Mouse (Mus musculus) erythroblast, embryonic 14.5 days (primary cell): ENCODE data around the gene Bcat1. TPM values are rescaled to one million over a fixed set of nuclear protein-coding genes. Genes with fewer than 3 reads are reported as not detected.
"Not testable (repeated sequence)": the region's sequence is repeated elsewhere in the genome, so short reads cannot be mapped to it uniquely, and the experiment has no call there.

Source experiments
- H3K27me3 ChIP-seq: 2 replicates; pipeline ENCODE4 v1.6.1; 2012; ENCODE audit warnings: inconsistent platforms; ENCODE audit not compliant: control insufficient read depth
- H3K36me3 ChIP-seq: 2 replicates; pipeline ENCODE4 v1.6.1; 2012; ENCODE audit warnings: mild to moderate bottlenecking, inconsistent platforms; ENCODE audit not compliant: control insufficient read depth
- H3K4me1 ChIP-seq: 2 replicates; pipeline ENCODE4 v1.6.1; 2012; ENCODE audit warnings: inconsistent platforms; ENCODE audit not compliant: control insufficient read depth
- H3K4me3 ChIP-seq: replicated peaks from 2 replicates; pipeline ENCODE3; 2012; ENCODE audit warnings: moderate library complexity, mild to moderate bottlenecking, inconsistent platforms
- H3K9me3 ChIP-seq: 2 replicates; pipeline ENCODE4 v1.6.1; 2012; ENCODE audit warnings: low read length, inconsistent platforms, mixed read lengths; ENCODE audit not compliant: control insufficient read depth
- GATA1 ChIP-seq: IDR thresholded peaks from 2 replicates; pipeline ENCODE4 v1.6.1; 2012; ENCODE audit warnings: low read length, inconsistent platforms, mixed read lengths
- TAL1 ChIP-seq: IDR thresholded peaks from 3 replicates; pipeline ENCODE4 v1.6.1; 2012; ENCODE audit warnings: low read length, inconsistent platforms, mixed read lengths
- polyA plus RNA-seq: library from polyadenylated mRNA; stranded (reverse); fragments of >175 nt; gene quantifications from 2 replicates; pipeline ENCODE4 v1.2.3, GENCODE M21; 2012

Gene Bcat1
- polyA plus RNA-seq, 1 experiment = not detected

GRCm38 (mm10) chr6:145094431-145094830 lies 18.4 kb upstream of the Bcat1 start:
- H3K4me1 ChIP-seq = no peaks in the 10 kb centered on the region
- no peak overlapping the region for H3K4me3 ChIP-seq
- no peak for TF ChIP-seq GATA1
- TF ChIP-seq TAL1 = no peak
- H3K27me3 ChIP-seq = no peaks in the 10 kb centered on the region
- H3K36me3 ChIP-seq = no peaks in the 10 kb centered on the region
- H3K9me3 ChIP-seq = peaks cover 3% of the 10 kb centered on the region

GRCm38 (mm10) chr6:145093038-145093622 lies 17.1 kb upstream of the Bcat1 start:
- not testable (repeated sequence) for H3K4me1 ChIP-seq, H3K9me3 ChIP-seq

GRCm38 (mm10) chr6:145091998-145092397 lies 16.0 kb upstream of the Bcat1 start:
- H3K36me3 ChIP-seq = no peaks in the 10 kb centered on the region
- H3K4me1 ChIP-seq = no peaks in the 10 kb centered on the region
- TF ChIP-seq TAL1 (no peak), GATA1 (no peak)
- no peaks in the 10 kb centered on the region for H3K27me3 ChIP-seq
- H3K9me3 ChIP-seq = peaks cover 3% of the 10 kb centered on the region
- H3K4me3 ChIP-seq = no peak overlapping the region

More at GRCm38 (mm10) chr6:145093038-145093622, 17.1 kb upstream of the Bcat1 start:
- not testable (repeated sequence) for H3K36me3 ChIP-seq, H3K27me3 ChIP-seq, H3K4me3 ChIP-seq

GRCm38 (mm10) chr6:145090928-145091327 lies 14.9 kb upstream of the Bcat1 start:
- Histone ChIP-seq H3K36me3 (no peaks in the 10 kb centered on the region), H3K9me3 (peaks cover 3% of the 10 kb centered on the region), H3K4me1 (no peaks in the 10 kb centered on the region), H3K27me3 (no peaks in the 10 kb centered on the region), H3K4me3 (no peak overlapping the region)
- no peak for TF ChIP-seq GATA1
- TF ChIP-seq TAL1 = no peak

GRCm38 (mm10) chr6:145090201-145090863 lies 14.3 kb upstream of the Bcat1 start:
- Histone ChIP-seq H3K36me3 (no peaks in the 10 kb centered on the region), H3K27me3 (no peaks in the 10 kb centered on the region), H3K4me1 (no peaks in the 10 kb centered on the region), H3K9me3 (peaks cover 3% of the 10 kb centered on the region), H3K4me3 (no peak overlapping the region)
- TF ChIP-seq GATA1 = no peak
- no peak for TF ChIP-seq TAL1

GRCm38 (mm10) chr6:145089373-145089772 lies 13.4 kb upstream of the Bcat1 start:
- H3K36me3 ChIP-seq = no peaks in the 10 kb centered on the region
- no peaks in the 10 kb centered on the region for H3K27me3 ChIP-seq
- H3K4me1 ChIP-seq = no peaks in the 10 kb centered on the region
- H3K4me3 ChIP-seq = no peak overlapping the region
- no peaks in the 10 kb centered on the region for H3K9me3 ChIP-seq
- TF ChIP-seq GATA1 (no peak), TAL1 (no peak)

GRCm38 (mm10) chr6:145088451-145089113 lies 12.6 kb upstream of the Bcat1 start:
- H3K9me3 ChIP-seq = no peaks in the 10 kb centered on the region
- TF ChIP-seq GATA1 (no peak), TAL1 (no peak)
- H3K4me1 ChIP-seq = no peaks in the 10 kb centered on the region

GRCm38 (mm10) chr6:145084343-145085117 lies 8.5 kb upstream of the Bcat1 start:
- H3K4me3 ChIP-seq = no peak overlapping the region
- H3K27me3 ChIP-seq = no peaks in the 10 kb centered on the region
- H3K9me3 ChIP-seq = no peaks in the 10 kb centered on the region
- H3K4me1 ChIP-seq = no peaks in the 10 kb centered on the region
- H3K36me3 ChIP-seq = no peaks in the 10 kb centered on the region
- no peak for TF ChIP-seq TAL1

More at GRCm38 (mm10) chr6:145088451-145089113, 12.6 kb upstream of the Bcat1 start:
- Histone ChIP-seq H3K36me3 (no peaks in the 10 kb centered on the region), H3K27me3 (no peaks in the 10 kb centered on the region), H3K4me3 (no peak overlapping the region)

GRCm38 (mm10) chr6:145081721-145082120 lies 5.7 kb upstream of the Bcat1 start:
- no peaks in the 10 kb centered on the region for H3K36me3 ChIP-seq
- no peak overlapping the region for H3K4me3 ChIP-seq
- H3K27me3 ChIP-seq = peaks cover 8% of the 10 kb centered on the region
- H3K9me3 ChIP-seq = no peaks in the 10 kb centered on the region
- no peak for TF ChIP-seq TAL1
- no peak for TF ChIP-seq GATA1
- no peaks in the 10 kb centered on the region for H3K4me1 ChIP-seq
